Mouse (Mus musculus) retina, postnatal 1 day (tissue): ENCODE data around the gene Dclre1c.
"Not testable (repeated sequence)": the region's sequence is repeated elsewhere in the genome, so short reads cannot be mapped to it uniquely, and the experiment has no call there.

ENCODE experiments used
- DNase-seq: peaks from one replicate; pipeline ENCODE4 v3.0.0-alpha.2; 2012

Gene Dclre1c

DNA sequence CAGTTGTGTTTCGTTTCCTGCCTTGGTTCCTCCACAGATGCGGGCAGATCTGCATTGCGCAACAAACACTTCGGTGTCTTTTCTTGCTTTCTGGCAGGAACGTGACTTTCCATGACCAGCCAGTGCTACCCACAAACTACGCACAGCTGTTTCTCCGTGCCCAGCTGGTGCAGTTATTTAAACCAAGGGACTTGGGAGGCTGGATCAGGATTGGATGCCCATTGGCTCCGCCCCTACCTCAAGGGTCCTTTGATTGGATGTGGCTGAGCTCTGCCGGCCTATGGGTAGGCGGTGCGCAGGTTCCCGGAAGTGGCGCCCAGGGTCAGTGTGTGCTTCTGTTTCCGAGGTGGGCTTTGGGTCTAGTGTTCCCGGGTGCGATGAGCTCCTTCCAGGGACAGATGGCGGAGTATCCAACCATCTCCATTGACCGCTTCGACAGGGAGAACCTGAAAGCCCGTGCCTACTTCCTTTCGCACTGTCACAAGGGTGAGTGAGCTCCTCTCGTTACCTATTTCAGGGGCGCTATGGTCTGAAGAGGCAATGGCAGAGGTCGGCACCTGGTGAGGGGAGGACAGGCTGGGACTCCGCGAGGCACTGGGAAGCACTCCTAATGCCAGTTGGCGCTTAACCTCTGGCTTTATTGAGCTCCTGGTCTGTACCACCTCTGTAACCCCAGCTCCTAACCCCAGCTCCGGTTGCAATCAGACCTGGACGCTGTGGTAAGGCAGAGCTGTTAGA, at the start of gene Dclre1c:
Dclre1c (plus strand) TSS at position 291 of the 738 bp plus-strand sequence.
- peak; percentile 97 for DNase-seq

GRCm38 (mm10) chr2:3387105-3387860, 36.6 kb upstream of the Dclre1c start:
- no peak for DNase-seq

DNA sequence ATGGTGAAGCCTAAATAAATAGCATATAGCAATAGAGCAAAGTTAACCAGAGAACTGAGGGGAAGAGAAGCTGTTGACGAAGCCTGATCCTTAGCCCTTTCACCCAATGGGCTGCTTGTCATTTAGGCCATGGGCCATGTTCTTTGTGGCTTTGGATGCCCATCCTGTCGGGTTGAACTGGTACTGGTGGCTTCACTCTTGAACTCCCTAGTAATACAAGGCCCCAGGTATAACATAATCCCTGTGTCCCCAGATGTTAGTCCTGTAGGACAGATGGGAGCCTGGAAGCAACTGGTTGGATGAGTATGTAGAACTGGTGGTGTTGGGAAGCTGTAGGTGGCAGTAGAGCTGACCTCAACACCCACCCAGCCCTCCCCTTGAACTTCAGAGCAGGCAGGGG, 32.0 kb upstream of the Dclre1c start:
- DNase-seq, result no peak

DNA sequence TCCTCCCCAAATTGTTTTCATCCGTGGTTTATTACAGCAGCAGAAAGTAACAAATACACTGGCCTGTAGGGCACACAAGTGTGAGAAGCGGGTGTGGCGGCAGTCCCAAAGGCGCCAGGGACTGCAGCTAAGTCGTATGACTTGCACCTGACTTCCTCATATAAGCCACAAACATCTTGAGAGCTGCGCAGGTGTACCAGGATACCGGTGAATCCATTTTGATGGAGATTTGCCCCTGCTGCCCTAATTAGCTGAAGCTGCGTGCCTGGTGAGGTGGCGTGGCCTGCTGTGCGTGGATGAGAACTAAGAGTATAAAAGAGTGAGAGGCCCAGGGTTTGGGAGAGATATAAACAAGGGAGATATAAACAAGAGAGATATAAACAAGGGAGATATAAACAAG, 26.8 kb upstream of the Dclre1c start, which contains the start of gene Olah:
Olah (minus strand) TSS at position 101 of the 400 bp plus-strand sequence.
- DNase-seq, result not testable (repeated sequence)

DNA sequence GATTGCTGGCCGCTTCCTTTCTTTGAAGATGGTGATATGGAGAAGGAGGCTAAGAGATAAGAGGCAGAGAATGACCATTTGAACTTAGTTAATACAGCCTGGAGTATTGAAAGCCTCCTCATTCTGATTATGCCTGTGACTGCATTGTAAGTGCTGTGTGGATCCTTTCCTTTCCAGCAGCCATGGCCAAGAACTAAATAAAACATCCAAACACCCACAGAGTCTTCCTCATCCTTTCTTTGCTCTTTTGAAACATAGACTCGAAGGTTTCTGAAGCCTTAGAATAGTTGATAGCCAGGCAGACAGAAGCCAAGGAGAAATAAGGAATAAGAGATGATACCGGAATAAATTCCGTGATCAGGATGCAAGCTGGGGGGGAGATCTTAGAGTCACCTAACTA, 17.9 kb upstream of the Dclre1c start:
- DNase-seq, result no peak

DNA sequence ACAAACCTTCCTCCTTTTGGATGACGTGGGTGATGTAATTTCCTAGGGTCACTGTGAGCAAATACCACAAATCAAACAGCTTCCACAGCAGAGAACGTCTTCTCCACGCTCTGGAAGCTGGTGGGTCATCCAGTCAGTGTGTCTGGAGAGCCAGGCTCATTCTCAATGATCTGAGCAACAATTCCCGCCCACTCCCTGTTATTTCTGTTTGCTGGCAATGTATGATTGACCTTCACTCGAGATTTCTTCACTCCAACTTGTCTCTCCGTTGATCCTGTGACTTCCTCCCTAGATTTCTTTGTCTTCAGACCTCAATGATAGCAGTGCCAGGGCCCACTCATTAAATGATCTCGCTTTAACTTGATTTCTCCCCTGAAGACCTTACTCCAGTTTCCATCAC, 16.2 kb upstream of the Dclre1c start:
- no peak for DNase-seq

DNA sequence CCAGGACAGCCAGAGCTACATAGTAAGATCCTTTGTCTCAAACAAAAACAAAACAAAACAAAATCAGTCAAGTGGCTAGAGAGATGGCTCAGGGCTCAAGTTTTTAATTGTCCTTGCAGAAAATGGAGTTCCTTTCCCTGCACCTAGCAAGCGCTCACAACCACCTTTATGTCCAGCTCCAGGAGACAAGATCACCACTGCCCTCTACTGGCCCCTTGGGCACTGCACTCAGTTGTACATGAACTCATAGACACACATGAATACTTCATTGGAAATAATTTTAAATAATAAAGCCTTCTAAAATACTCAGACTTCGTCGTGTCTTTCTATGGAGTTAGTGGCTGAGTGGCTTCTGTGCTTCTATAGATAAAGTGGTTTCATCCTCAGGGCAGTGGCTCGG, 9.7 kb upstream of the Dclre1c start:
- peak; percentile 77 for DNase-seq

- no peak for DNase-seq
These were observed 8.3 kb upstream of the Dclre1c start for GRCm38 (mm10) chr2:3415676-3416075.

DNA sequence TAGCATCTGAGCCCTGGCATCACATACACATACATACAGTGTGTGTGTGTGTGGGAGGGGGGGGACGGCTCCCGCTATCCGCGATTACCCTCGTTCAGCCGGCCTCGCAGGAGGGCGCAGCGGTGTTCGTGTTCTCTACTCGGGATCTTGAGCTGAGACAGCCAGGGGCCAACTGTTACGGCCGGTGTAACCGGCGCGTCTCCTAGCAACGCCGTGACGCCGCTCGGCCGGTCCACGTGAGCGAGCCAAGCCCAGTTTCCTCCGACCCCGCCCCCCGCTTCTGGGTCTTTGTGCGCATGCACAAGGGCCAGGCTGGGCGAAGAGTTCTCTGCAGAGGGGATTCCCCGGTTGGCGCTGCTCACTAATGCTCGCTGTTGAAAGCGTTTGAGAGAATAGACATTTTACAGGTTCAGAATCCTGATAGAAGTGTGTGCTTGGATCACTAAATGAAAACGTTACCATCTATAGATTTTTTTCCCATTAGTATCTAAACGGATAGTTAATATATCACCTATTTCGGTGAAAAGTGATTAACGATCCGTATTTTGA, 5.0 kb upstream of the Dclre1c start:
- peak; percentile 97 for DNase-seq

DNA sequence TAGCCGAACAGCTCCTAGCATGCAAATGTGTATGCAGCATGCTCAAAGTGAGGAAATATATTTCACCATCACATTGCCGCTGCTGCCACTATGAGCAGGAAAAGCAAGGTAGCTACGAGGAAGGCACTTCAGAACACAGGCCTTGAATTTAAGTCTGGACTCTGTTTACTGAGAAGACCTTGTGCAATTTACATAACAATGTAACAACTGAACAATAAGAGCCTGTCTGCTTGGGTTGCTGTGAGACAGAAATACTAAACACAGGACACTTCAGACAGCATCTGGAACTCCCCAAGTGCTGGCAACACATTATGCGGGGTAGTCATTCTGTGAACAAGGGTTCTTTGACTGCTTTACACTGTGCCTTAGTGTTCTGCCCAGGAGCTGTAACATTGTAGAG, 3.8 kb upstream of the Dclre1c start:
- DNase-seq, result peak; percentile 53

GRCm38 (mm10) chr2:3422548-3422947, 1.4 kb upstream of the Dclre1c start, which contains the start of gene Meig1:
Gene Meig1 (minus strand): TSS chr2:3422648.
- no peak for DNase-seq

GRCm38 (mm10) chr2:3424579-3424910, 614 bp downstream of the Dclre1c start:
- DNase-seq, result peak; percentile 20

- DNase-seq, result no peak
These were observed 7.0 kb downstream of the Dclre1c start for GRCm38 (mm10) chr2:3430956-3431355.

DNA sequence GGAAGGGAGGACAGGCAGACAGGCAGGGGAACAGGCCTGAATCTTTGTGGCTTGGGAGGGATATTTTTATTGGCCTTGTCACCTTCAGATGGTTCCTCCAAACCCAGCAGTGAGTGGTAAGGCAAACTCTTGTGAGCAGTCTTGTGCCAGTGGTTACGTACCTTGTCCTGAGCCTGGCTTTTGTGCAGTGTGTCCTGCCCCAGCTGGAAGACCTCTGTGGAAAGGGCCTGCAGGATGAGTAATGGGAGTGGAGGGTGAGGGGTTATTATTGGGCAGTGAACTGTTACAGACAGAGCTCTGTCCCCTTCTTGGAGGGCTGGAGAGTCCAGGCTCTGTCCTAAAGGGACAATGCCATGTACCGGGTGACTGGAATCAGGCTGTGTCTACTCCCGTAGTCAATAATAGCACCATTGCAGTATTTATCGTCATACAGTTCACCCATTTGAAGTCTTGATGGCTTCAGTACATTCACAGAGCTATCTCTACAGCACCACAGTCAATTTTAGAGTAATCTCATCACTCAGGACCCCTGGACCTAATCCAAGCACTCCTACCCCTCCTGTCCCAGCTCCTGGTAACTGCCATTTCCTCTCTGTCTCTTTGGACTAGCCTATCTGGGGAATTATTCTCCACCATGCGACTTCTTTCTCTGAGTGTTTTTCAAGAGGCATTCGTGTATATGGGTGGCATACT, 11.6 kb downstream of the Dclre1c start:
- no peak for DNase-seq

DNA sequence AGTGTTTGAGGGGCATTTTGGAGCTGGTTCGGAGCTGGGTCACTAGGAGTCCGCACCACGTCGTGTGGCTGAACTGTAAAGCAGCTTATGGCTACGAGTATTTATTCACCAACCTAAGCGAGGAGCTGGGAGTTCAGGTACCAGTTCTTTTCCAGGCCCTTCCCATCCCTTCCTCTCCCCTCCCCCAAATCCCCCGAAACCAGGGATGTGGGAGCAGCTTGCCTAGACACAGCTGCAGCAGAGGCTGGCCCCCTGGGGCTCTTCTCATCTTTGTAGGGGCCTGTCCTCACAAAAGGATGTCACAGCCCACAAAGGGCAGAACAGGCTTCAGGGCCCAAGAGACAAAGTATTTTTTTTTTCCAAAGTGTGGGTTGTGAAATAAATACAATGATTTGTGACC, 14.0 kb downstream of the Dclre1c start:
- DNase-seq, result peak; percentile 35

- peak; percentile 8 for DNase-seq
These were observed 20.3 kb downstream of the Dclre1c start for GRCm38 (mm10) chr2:3444206-3444605.

GRCm38 (mm10) chr2:3445984-3446383, 22.1 kb downstream of the Dclre1c start:
- DNase-seq, result no peak

DNA sequence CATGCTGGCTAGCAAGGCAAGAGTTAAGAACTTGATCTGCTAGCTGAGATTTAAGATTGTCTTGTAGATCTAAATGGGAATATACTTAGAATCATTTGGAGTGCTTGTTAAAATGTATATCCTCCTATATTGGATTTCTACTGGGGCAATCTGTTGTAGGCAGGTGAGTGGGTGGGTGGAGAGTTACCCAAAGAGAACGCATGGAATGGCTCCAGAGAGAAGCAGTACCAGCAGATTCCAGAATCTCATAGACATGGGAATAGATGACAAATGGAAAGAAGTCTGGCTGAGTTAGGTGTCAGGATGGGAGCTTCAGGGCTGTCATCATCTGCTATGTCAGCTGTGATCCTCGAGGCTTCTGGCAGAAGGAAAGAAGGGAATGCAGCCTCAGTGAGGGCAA, 25.5 kb downstream of the Dclre1c start:
- DNase-seq, result no peak

- no peak for DNase-seq
These were observed 29.2 kb downstream of the Dclre1c start for GRCm38 (mm10) chr2:3453096-3453495.

- DNase-seq, result no peak
These were observed 32.7 kb downstream of the Dclre1c start for GRCm38 (mm10) chr2:3456590-3456989.

GRCm38 (mm10) chr2:3473891-3474290, 50.0 kb downstream of the Dclre1c start:
- DNase-seq, result no peak

DNA sequence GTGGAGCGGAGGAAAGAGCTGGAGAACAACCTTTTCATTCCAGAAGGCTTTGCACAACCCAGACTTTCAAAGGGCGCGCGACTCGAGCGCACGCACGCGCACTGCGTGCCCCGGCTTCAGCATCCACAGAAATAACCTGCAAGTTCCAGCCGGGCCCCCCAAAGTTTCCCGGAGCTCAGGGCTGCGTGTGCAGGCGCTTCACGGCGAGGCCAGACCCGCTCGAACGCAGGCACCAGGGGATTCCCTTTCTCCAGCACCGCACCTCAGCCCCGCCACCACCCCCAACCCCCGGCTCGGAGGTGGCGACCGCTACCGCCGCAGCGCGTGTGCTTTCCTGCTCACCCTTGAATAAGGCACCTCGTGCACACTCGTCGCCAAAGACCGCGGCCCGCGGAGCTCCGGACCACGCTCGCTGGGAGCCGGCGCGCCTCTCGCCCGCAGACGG, 50.5 kb downstream of the Dclre1c start:
- peak; percentile 71 for DNase-seq

GRCm38 (mm10) chr2:3474861-3475283, 50.9 kb downstream of the Dclre1c start, which contains the start of gene Suv39h2:
Gene Suv39h2 (minus strand): TSS chr2:3475031.
- peak; percentile 98 for DNase-seq
